Mouse (Mus musculus) spleen, adult 2 months (tissue): ENCODE data around the gene Kif3a.

Experiments
- CTCF ChIP-seq: fragments of 200-500 bp; IDR thresholded peaks from 2 replicates; pipeline ENCODE4 v1.5.1; 2011; ENCODE audit warnings: mild to moderate bottlenecking, inconsistent platforms; ENCODE audit not compliant: insufficient read depth, insufficient read length, insufficient replicate concordance; ENCODE audit errors: extremely low read depth
- POLR2A ChIP-seq: fragments of 200-500 bp; IDR thresholded peaks from 2 replicates; pipeline ENCODE4 v1.6.1; 2011; ENCODE audit warnings: low read depth, low read length, inconsistent platforms

DNA sequence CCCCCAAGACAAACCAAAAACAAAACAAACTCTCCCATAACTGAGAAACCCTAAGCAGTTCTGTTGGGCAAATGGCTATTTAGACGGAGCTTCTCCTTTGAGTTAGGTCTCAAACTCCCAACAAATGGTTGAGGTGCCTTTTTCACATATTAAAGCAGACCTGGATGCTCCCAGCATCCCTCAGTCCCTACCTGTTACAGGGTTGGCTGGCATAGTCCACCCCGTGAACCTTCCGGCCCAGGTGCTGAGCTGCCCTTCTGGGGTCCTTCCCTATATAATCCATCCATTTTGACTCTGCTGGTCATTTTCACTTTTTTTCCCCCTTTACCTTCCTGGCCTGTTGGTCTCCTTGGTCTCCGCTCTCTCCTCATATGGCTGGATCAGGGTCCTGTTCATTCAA lies 533 bp upstream of the Kif3a start:
- TF ChIP-seq CTCF = no peak
- TF ChIP-seq POLR2A = no peak
